Mouse (Mus musculus) forebrain, embryonic 10.5 days (tissue): ENCODE measurements at regions not wholly inside any gene's neighbourhood (a gene's known extent, or its start where the extent isn't known, plus 50 kb on each side); places are given as distances from the start of the nearest gene placed in this dataset.

Source experiments
- DNase-seq: peaks from one replicate; pipeline ENCODE4 v3.0.0-alpha.2; 2017; ENCODE audit warnings: low spot score; ENCODE audit errors: extremely low spot score
- H3K27ac ChIP-seq: fragments of 300-500 bp; sonication (generic); 2 replicates; pipeline ENCODE4 v1.5.1; 2016; ENCODE audit warnings: mild to moderate bottlenecking
- H3K27me3 ChIP-seq: fragments of 300-500 bp; sonication (generic); 2 replicates; pipeline ENCODE4 v1.6.1; 2016; ENCODE audit warnings: mild to moderate bottlenecking; ENCODE audit not compliant: poor library complexity, severe bottlenecking
- H3K36me3 ChIP-seq: fragments of 300-500 bp; sonication (generic); replicated peaks from 2 replicates; pipeline ENCODE4 v1.6.1; 2016; ENCODE audit warnings: mild to moderate bottlenecking, moderate library complexity
- H3K4me1 ChIP-seq: fragments of 300-500 bp; sonication (generic); 2 replicates; pipeline ENCODE4 v1.6.1; 2016
- H3K4me3 ChIP-seq: fragments of 300-500 bp; sonication (generic); 2 replicates; pipeline ENCODE4 v1.5.1; 2016; ENCODE audit warnings: mild to moderate bottlenecking, moderate library complexity
- H3K9me3 ChIP-seq: fragments of 300-500 bp; sonication (generic); 2 replicates; pipeline ENCODE4 v1.6.1; 2016; ENCODE audit warnings: mild to moderate bottlenecking, moderate library complexity
- WGBS: fragments of 180-500 bp; shearing (Covaris S2); methylation state at CpG from one replicate; pipeline ENCODE4 v1.1.7; 2016; 5-methylcytosine and 5-hydroxymethylcytosine counted together

GRCm38 (mm10) chrX:162274581-162274980 is 115.1 kb upstream of the Nhs start:
- Histone ChIP-seq H3K27ac (no peak overlapping the region), H3K4me3 (no peak overlapping the region), H3K27me3 (peaks cover 87% of the 10 kb centered on the region), H3K9me3 (no peaks in the 10 kb centered on the region), H3K36me3 (no peaks in the 10 kb centered on the region), H3K4me1 (no peaks in the 10 kb centered on the region)
- 85% methylated on average over 5 of the region's 5 CpGs for WGBS
- DNase-seq, result no peak

GRCm38 (mm10) chrX:162271189-162271588 is 111.7 kb upstream of the Nhs start:
- Histone ChIP-seq H3K4me3 (no peak overlapping the region), H3K27me3 (peaks cover 91% of the 10 kb centered on the region), H3K27ac (no peak overlapping the region), H3K9me3 (no peaks in the 10 kb centered on the region), H3K36me3 (no peaks in the 10 kb centered on the region), H3K4me1 (peaks cover 18% of the 10 kb centered on the region)
- DNase-seq, result no peak
- WGBS, result 83% methylated on average over 2 of the region's 2 CpGs

DNA sequence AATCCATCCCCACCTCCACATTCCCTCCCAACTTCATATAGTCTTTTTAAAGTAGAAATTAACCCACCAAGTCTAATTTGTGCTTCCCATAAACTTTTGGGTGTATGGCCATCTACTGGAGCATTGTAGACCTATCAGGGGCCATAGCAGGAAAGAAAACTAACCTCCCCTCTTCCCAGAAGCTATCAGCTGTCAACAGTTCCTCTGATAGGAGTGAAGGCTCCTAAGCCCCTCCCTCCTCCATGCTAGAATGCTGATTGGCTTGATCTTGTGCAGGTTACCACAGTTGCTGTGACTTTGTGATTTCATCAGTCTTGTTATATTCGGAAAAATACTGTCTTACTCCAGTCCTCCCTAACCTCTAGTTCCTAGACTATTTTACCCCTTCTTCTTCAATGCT is 109.4 kb upstream of the Nhs start:
- Histone ChIP-seq H3K4me3 (no peak overlapping the region), H3K9me3 (no peaks in the 10 kb centered on the region), H3K4me1 (peaks cover 18% of the 10 kb centered on the region), H3K36me3 (no peaks in the 10 kb centered on the region), H3K27ac (no peak overlapping the region), H3K27me3 (peaks cover 90% of the 10 kb centered on the region)
- DNase-seq, result no peak
- WGBS, result 84% methylated on average over 1 of the region's 1 CpGs

DNA sequence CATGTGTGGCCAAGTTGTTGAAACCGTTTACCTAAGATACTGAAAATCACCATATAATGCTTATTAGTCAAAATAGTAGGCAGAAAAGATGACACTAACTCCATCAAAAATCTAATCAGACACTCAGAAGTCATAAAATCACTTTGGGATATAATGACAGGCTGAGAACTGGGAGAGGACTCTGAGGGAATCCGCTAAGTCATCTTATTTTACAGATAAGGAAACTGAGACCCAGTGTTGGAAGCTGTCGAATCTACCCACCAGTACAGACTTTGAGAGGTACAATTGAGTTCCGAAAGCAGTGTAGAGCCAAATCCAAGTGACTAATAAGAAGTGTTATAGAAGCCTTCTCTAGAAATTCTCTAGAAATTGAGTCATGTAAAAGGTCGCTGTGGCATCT is 108.6 kb upstream of the Nhs start:
- Histone ChIP-seq H3K4me3 (no peak overlapping the region), H3K27ac (no peak overlapping the region), H3K4me1 (peaks cover 18% of the 10 kb centered on the region), H3K9me3 (no peaks in the 10 kb centered on the region), H3K27me3 (peaks cover 87% of the 10 kb centered on the region), H3K36me3 (no peaks in the 10 kb centered on the region)
- WGBS, result 81% methylated on average over 5 of the region's 5 CpGs
- DNase-seq, result no peak

GRCm38 (mm10) chrX:162267679-162268078 is 108.1 kb upstream of the Nhs start:
- H3K27me3 ChIP-seq, result peaks cover 87% of the 10 kb centered on the region

DNA sequence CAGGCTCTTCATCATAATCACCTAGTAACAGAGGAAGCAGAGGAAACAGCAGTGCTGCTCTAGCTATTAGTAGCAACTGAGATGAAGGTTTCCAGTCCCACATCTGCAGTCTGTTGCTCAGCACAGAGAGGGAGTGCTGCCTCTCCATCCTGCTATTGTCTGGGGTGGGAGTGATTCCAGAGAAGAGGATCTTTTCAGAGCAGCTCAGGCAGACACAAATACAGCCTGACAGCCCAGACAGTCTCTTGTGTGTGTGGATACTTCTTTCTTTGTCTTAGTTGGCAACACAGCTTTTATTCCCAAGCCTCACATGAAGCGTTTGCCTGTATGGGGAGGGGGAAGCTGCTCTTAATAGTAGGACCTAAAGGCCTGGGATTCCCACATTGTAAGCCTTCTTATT is 107.2 kb upstream of the Nhs start:
- Histone ChIP-seq H3K27ac (peak overlapping the region; percentile 68), H3K4me3 (no peak overlapping the region), H3K9me3 (no peaks in the 10 kb centered on the region), H3K36me3 (no peaks in the 10 kb centered on the region), H3K27me3 (peaks cover 87% of the 10 kb centered on the region), H3K4me1 (peaks cover 18% of the 10 kb centered on the region)
- WGBS, result 11% methylated on average over 1 of the region's 1 CpGs
- no peak for DNase-seq

More at GRCm38 (mm10) chrX:162267679-162268078, 108.1 kb upstream of the Nhs start:
- Histone ChIP-seq H3K4me1 (peaks cover 18% of the 10 kb centered on the region), H3K4me3 (no peak overlapping the region), H3K9me3 (no peaks in the 10 kb centered on the region), H3K27ac (peak overlapping the region; percentile 68; the same call in 1 of the 2 replicates), H3K36me3 (no peaks in the 10 kb centered on the region)
- DNase-seq, result peak; percentile 19
- 24% methylated on average over 1 of the region's 1 CpGs for WGBS

DNA sequence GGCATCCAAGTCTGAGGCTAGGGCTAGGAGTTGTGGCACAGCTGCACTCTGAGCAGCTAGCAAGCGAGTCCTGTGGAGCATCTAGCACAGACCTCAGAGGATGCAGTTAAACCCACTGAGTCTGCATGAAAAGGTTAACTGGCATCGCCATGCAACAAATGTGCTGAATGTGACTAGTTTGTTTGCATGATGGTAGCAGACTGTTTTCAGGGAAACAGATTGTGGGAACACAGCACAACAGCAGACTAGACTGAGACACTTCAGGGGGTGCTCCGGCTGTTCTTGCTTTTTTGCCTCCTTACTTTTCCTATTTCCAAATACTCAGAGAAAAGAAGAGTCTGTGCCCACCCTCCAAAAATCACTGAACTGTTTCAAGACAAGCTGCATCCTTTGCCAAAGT is 97.9 kb upstream of the Nhs start:
- 81% methylated on average over 3 of the region's 3 CpGs for WGBS

GRCm38 (mm10) chrX:162255873-162256272 is 96.3 kb upstream of the Nhs start:
- H3K27ac ChIP-seq, result no peak overlapping the region
- H3K27me3 ChIP-seq, result peaks cover 91% of the 10 kb centered on the region
- H3K4me1 ChIP-seq, result no peaks in the 10 kb centered on the region
- H3K9me3 ChIP-seq, result no peaks in the 10 kb centered on the region
- no peaks in the 10 kb centered on the region for H3K36me3 ChIP-seq
- no peak for DNase-seq
- H3K4me3 ChIP-seq, result no peak overlapping the region

More for the DNA sequence above, 97.9 kb upstream of the Nhs start:
- H3K27ac ChIP-seq, result no peak overlapping the region
- no peaks in the 10 kb centered on the region for H3K9me3 ChIP-seq
- peaks cover 95% of the 10 kb centered on the region for H3K27me3 ChIP-seq
- no peaks in the 10 kb centered on the region for H3K4me1 ChIP-seq
- DNase-seq, result no peak
- H3K36me3 ChIP-seq, result no peaks in the 10 kb centered on the region
- H3K4me3 ChIP-seq, result no peak overlapping the region

GRCm38 (mm10) chrX:162241291-162241690 is 81.8 kb upstream of the Nhs start:
- WGBS, result 79% methylated on average over 3 of the region's 3 CpGs
- Histone ChIP-seq H3K27me3 (peaks cover 85% of the 10 kb centered on the region), H3K36me3 (no peaks in the 10 kb centered on the region), H3K4me3 (no peak overlapping the region), H3K9me3 (no peaks in the 10 kb centered on the region), H3K27ac (no peak overlapping the region), H3K4me1 (no peaks in the 10 kb centered on the region)
- no peak for DNase-seq

- Histone ChIP-seq H3K27ac (no peak overlapping the region), H3K36me3 (no peaks in the 10 kb centered on the region), H3K4me3 (no peak overlapping the region), H3K27me3 (peaks cover 86% of the 10 kb centered on the region), H3K4me1 (no peaks in the 10 kb centered on the region), H3K9me3 (no peaks in the 10 kb centered on the region)
- DNase-seq, result no peak
- WGBS, result 90% methylated on average over 5 of the region's 5 CpGs
Measured at GRCm38 (mm10) chrX:162235552-162235951, 76.0 kb upstream of the Nhs start.

- WGBS, result 70% methylated on average over 2 of the region's 2 CpGs
Measured at GRCm38 (mm10) chrX:162210848-162211247, 51.3 kb upstream of the Nhs start.

More at GRCm38 (mm10) chrX:162210848-162211247, 51.3 kb upstream of the Nhs start:
- no peak overlapping the region for H3K4me3 ChIP-seq
- DNase-seq, result no peak
- no peaks in the 10 kb centered on the region for H3K9me3 ChIP-seq
- no peaks in the 10 kb centered on the region for H3K4me1 ChIP-seq
- H3K36me3 ChIP-seq, result no peaks in the 10 kb centered on the region
- peaks cover 67% of the 10 kb centered on the region for H3K27me3 ChIP-seq
- H3K27ac ChIP-seq, result no peak overlapping the region
